Mouse (Mus musculus) megakaryocyte, embryonic 14.5 days (primary cell): ENCODE results near the gene Olfr1014. TPM values are rescaled to one million over a fixed set of nuclear protein-coding genes. Genes with fewer than 3 reads are reported as not detected.

Experiments
- H3K27me3 ChIP-seq: replicated peaks from 2 replicates; pipeline ENCODE3; 2012; ENCODE audit warnings: inconsistent platforms
- H3K36me3 ChIP-seq: replicated peaks from 2 replicates; pipeline ENCODE3; 2012; ENCODE audit warnings: low read length, inconsistent platforms, mixed read lengths
- H3K4me1 ChIP-seq: 2 replicates; pipeline ENCODE4 v1.6.1; 2012; ENCODE audit warnings: inconsistent platforms
- H3K4me3 ChIP-seq: replicated peaks from 2 replicates; pipeline ENCODE3; 2012; ENCODE audit warnings: moderate library complexity, mild to moderate bottlenecking, inconsistent platforms
- H3K9me3 ChIP-seq: 2 replicates; pipeline ENCODE4 v1.6.1; 2012; ENCODE audit warnings: inconsistent platforms
- FLI1 ChIP-seq: IDR thresholded peaks from 2 replicates; pipeline ENCODE4 v1.6.1; 2012; ENCODE audit warnings: low read length, inconsistent platforms, mixed read lengths
- GATA1 ChIP-seq: IDR thresholded peaks from 3 replicates; pipeline ENCODE4 v1.6.1; 2012; ENCODE audit warnings: mixed read lengths, low read length, inconsistent platforms, borderline replicate concordance
- polyA plus RNA-seq: library from polyadenylated mRNA; stranded (reverse); fragments of >175 nt; gene quantifications from 2 replicates; pipeline ENCODE4 v1.2.3, GENCODE M21; 2012; ENCODE audit warnings: low replicate concordance; ENCODE audit not compliant: insufficient read depth

The Olfr1014 gene
- not detected in 2 replicates for polyA plus RNA-seq

DNA sequence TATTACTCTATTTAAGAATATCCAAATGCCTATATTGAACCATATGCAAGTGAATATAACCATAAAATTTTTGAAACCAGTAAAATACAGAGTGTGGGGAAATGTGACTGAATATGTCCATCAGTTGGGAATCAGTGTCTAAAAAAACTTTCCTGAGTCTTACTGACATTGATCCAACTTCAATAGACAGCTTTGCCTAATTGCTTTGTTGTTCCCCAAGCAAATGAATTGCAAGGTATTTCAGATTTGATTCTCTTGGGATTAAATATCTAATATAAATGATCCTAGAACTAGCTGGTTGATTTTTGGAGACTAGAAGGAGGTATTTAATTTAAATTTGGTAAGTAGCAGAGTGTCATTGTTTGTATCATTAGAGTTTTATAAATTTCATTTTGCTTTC lies at the start of gene Olfr1014:
TSS of gene Olfr1014 (plus strand) at position 301 of the 400 bp plus-strand sequence.
- no peaks in the 10 kb centered on the region for H3K9me3 ChIP-seq
- H3K4me3 ChIP-seq: no peak within 1 kb of the TSS
- no peaks in the 10 kb centered on the region for H3K4me1 ChIP-seq
- no peaks in the 10 kb centered on the region for H3K27me3 ChIP-seq
- H3K36me3 ChIP-seq: no peaks in the 10 kb centered on the region
- no peak for TF ChIP-seq FLI1
- TF ChIP-seq GATA1: no peak

DNA sequence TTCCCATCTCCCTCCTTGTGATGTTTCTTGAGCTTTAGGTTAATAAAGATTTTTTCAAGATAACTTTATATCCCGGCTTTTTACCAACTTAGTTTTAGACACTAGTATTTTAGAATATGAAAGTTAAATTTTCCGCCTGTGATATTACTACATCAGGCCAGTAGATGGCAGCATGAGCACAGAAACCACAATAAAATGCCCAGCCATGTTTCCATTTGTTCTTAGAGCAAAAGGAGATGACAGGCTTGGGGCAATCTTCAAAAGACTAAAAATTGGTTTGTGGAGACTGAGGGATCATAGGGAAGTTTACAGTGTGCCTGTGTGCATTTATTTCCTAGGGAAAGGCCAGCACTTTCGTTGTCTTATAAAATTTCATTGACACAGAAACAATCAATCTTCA lies 46.7 kb upstream of the Olfr1014 start:
- Histone ChIP-seq H3K9me3 (no peaks in the 10 kb centered on the region), H3K4me1 (no peaks in the 10 kb centered on the region; the same call in 1 of the 2 replicates), H3K27me3 (no peaks in the 10 kb centered on the region), H3K4me3 (peak overlapping the region; percentile 59), H3K36me3 (no peaks in the 10 kb centered on the region)
- TF ChIP-seq GATA1 (no peak), FLI1 (no peak)

DNA sequence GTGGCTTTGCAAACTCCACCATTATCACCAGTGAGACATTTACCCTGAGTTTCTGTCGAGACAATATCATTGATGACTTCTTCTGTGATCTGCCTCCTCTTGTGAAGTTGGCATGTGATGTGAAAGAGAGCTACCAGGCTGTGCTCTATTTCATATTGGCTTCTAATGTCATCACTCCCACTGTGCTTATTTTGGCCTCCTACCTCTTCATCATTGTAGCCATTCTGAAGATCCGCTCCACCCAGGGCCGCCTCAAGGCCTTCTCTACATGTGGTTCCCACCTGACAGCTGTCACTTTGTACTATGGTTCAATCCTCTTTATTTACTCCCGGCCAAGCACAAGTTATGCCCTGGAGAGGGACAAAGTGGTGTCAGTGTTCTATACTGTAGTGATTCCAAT lies 18.7 kb upstream of the Olfr1014 start:
- no peaks in the 10 kb centered on the region for H3K4me1 ChIP-seq
- H3K36me3 ChIP-seq: no peaks in the 10 kb centered on the region
- no peaks in the 10 kb centered on the region for H3K9me3 ChIP-seq
- H3K4me3 ChIP-seq: no peak overlapping the region
- H3K27me3 ChIP-seq: no peaks in the 10 kb centered on the region
- TF ChIP-seq FLI1: no peak
- no peak for TF ChIP-seq GATA1

DNA sequence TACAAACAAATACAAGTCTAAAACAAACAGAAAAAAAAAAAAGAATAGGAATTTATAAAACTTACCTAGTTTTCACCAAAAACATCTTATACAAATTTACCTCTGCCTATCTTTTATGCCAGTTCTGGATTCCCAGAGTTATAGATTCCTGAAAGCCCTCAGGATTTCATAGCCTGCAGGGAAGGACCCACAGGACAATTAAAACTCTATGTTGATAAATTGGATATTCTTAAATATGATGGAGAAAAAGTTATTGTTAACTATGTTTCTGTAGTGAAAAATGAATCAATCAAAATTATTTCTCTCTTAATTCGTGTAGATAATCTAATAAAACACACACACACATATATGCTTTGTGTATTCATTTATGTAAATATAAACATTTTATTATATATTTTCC lies 9.8 kb upstream of the Olfr1014 start, which contains the start of gene Olfr1012:
TSS of gene Olfr1012 (minus strand) at position 101 of the 400 bp plus-strand sequence.
- no peaks in the 10 kb centered on the region; the same call in 1 of the 2 replicates for H3K9me3 ChIP-seq

DNA sequence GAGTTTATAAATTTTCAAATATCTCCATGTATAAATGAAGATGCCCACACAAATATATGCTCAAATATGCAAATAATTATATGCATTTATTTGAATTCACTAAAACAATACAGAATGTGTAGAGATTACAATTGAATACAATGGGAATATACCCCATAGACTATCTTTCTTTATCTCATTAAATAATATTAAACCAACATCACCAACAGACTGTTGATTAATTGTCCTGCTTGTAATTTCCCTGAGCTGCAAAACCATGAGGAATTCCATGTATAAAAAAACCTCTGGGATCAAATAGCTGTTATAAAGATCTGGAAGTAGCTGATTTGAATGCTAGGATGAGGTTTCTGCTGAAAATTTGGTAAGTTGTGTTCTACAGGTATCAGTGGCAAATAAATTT lies 5.7 kb upstream of the Olfr1014 start, which contains the start of gene Olfr1013:
TSS of gene Olfr1013 (plus strand) at position 301 of the 400 bp plus-strand sequence.
- no peaks in the 10 kb centered on the region for H3K4me1 ChIP-seq
- H3K4me3 ChIP-seq: no peak within 1 kb of the TSS
- no peaks in the 10 kb centered on the region for H3K27me3 ChIP-seq
- TF ChIP-seq FLI1 (no peak), GATA1 (no peak)
- no peaks in the 10 kb centered on the region for H3K9me3 ChIP-seq
- no peaks in the 10 kb centered on the region for H3K36me3 ChIP-seq

More for the DNA sequence above, 9.8 kb upstream of the Olfr1014 start, which contains the start of gene Olfr1012:
- TF ChIP-seq FLI1 (no peak), GATA1 (no peak)
- Histone ChIP-seq H3K27me3 (no peaks in the 10 kb centered on the region), H3K36me3 (no peaks in the 10 kb centered on the region), H3K4me3 (no peak within 1 kb of the TSS), H3K4me1 (no peaks in the 10 kb centered on the region)

DNA sequence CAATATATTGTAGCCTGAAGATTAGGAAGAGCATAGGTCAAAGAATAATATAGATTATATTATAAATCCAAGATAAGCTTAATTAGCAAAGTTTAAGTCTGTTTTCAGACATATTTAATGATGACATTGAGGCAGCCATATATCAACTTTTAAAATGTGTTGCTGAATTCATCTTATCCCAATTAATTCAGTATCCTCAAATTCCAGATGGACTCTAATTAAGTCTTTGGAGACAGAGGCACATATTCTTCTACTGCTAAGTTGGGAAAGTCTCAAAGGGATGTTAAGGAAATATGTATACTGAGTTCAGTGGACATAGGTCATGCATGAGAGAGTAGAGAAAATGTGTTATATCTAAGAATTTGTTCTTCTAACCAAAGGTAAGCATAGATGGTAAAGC lies 9.2 kb downstream of the Olfr1014 start, which contains the start of gene Olfr1015:
TSS of gene Olfr1015 (plus strand) at position 301 of the 400 bp plus-strand sequence.
- H3K4me1 ChIP-seq: no peaks in the 10 kb centered on the region
- H3K27me3 ChIP-seq: no peaks in the 10 kb centered on the region
- H3K36me3 ChIP-seq: no peaks in the 10 kb centered on the region
- 0 out of 2 replicates have a peak, but pooled peaks cover 2% of the 10 kb centered on the region for H3K9me3 ChIP-seq
- TF ChIP-seq FLI1 (no peak), GATA1 (no peak)
- H3K4me3 ChIP-seq: no peak within 1 kb of the TSS

DNA sequence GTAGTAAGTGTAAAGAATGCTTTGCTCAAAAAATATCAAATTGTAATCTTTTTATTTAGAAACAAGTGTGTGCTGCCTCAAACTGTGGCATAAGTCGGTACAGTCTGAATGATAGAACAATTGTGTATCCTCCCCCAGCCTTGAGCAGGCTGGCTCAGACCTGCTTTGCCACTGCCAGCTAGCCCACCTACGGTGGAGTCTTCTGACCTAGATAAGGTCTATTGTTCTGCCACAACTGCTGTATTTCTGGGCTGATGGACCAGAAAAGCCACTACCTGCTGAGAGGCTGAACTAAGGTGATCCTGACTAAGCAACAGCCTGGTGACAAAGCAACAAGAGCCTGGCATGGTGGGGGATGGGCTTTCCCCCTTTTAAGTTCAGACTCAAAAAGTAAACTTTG lies 19.8 kb downstream of the Olfr1014 start:
- Histone ChIP-seq H3K4me1 (no peaks in the 10 kb centered on the region), H3K4me3 (no peak overlapping the region), H3K36me3 (no peaks in the 10 kb centered on the region), H3K9me3 (no peaks in the 10 kb centered on the region), H3K27me3 (no peaks in the 10 kb centered on the region)
- TF ChIP-seq FLI1: no peak
- no peak for TF ChIP-seq GATA1

DNA sequence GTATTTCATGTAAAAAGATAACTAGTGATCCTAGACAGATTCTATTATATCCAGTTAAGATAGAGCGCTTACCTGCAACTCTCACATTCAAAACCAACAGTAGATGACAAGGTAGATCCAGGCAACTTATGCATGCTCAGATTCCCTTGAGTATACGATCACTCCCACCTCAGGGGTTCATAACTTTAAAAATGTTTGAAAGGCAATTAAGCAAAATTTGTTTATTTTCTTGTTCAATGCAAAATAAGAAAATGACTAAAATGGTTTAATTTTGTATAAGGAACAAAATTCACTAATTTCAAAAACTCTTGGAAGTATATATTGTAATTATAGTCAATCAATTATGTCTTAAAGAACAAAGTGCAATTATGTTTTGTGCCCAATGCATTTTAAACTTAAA lies 29.9 kb downstream of the Olfr1014 start, which contains the start of gene Olfr1016:
TSS of gene Olfr1016 (minus strand) at position 101 of the 400 bp plus-strand sequence.
- Histone ChIP-seq H3K9me3 (no peaks in the 10 kb centered on the region), H3K4me3 (no peak within 1 kb of the TSS), H3K27me3 (no peaks in the 10 kb centered on the region), H3K36me3 (no peaks in the 10 kb centered on the region), H3K4me1 (no peaks in the 10 kb centered on the region)
- TF ChIP-seq FLI1 (no peak), GATA1 (no peak)

DNA sequence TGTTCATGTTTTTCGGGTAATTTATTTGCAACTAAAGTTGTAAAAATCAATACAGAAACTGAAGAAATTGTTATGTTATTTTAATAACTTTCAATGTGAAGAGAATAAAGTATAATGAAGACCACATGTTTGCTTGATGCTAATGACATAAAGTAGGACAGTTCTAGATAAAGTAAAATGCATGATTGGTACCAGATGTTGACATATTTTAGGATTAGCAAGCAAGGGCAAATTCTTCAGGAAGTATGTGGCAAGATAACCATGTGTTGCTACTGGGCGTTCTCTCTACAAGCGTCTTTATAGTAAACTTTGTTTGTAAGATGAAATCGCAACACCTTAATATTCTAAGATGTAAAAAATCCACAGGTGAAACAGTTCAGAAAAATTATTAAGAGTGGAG lies 32.0 kb downstream of the Olfr1014 start:
- Histone ChIP-seq H3K4me3 (no peak overlapping the region), H3K9me3 (no peaks in the 10 kb centered on the region), H3K27me3 (no peaks in the 10 kb centered on the region), H3K4me1 (no peaks in the 10 kb centered on the region), H3K36me3 (no peaks in the 10 kb centered on the region)
- no peak for TF ChIP-seq FLI1
- no peak for TF ChIP-seq GATA1

DNA sequence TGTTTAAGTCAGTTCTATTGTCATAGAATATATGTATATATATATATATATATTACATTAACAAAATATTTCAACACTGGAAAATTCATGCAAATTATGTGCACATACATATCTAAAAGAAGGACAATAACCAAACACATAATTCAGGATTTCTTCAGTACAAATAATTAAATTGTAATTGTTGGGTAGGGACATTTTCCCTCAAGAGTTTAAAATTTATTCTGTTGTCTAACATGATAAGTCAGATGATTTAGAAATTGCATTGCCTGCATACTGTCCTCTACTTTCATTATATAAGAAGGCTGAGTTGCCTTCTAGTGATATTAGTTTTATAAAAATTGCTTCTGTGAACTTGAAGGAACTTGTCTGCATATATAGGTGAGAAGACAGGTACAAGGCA lies 45.7 kb downstream of the Olfr1014 start, which contains the start of gene Olfr1018:
TSS of gene Olfr1018 (plus strand) at position 301 of the 400 bp plus-strand sequence.
- no peaks in the 10 kb centered on the region for H3K27me3 ChIP-seq
- no peaks in the 10 kb centered on the region for H3K36me3 ChIP-seq
- H3K9me3 ChIP-seq: no peaks in the 10 kb centered on the region
- H3K4me1 ChIP-seq: no peaks in the 10 kb centered on the region
- H3K4me3 ChIP-seq: no peak within 1 kb of the TSS
- TF ChIP-seq FLI1 (no peak), GATA1 (no peak)

Other genes with a start within 250 kb of the Olfr1014 start
- gene Olfr996, start 193.5 kb upstream of the Olfr1014 start, polyA plus RNA-seq: not detected in 2 replicates
- gene Olfr998, start 183.8 kb upstream of the Olfr1014 start, polyA plus RNA-seq: 3.0 TPM in 1 of 2 replicates, not detected in the other
- gene Olfr1000, start 160.8 kb upstream of the Olfr1014 start, polyA plus RNA-seq: not detected in 2 replicates
- not detected in 2 replicates for gene Olfr1002, start 122.0 kb upstream of the Olfr1014 start, polyA plus RNA-seq
- gene Olfr154, start 108.3 kb upstream of the Olfr1014 start, polyA plus RNA-seq: not detected in 2 replicates
- gene Olfr1006, start 93.9 kb upstream of the Olfr1014 start, polyA plus RNA-seq: not detected in 2 replicates
- gene Olfr1008, start 83.3 kb upstream of the Olfr1014 start, polyA plus RNA-seq: not detected in 2 replicates
- gene Olfr1009, start 57.3 kb upstream of the Olfr1014 start, polyA plus RNA-seq: not detected in 2 replicates
- not detected in 2 replicates for gene Olfr1012, start 9.9 kb upstream of the Olfr1014 start, polyA plus RNA-seq
- 0.03 TPM in 1 of 2 replicates, not detected in the other for gene Olfr1013, start 5.6 kb upstream of the Olfr1014 start, polyA plus RNA-seq
- gene Olfr1015, start 9.3 kb downstream of the Olfr1014 start, polyA plus RNA-seq: not detected in 2 replicates
- not detected in 2 replicates for gene Olfr1016, start 29.8 kb downstream of the Olfr1014 start, polyA plus RNA-seq
- not detected in 2 replicates for gene Olfr1018, start 45.8 kb downstream of the Olfr1014 start, polyA plus RNA-seq
- not detected in 2 replicates for gene Olfr1019, start 72.8 kb downstream of the Olfr1014 start, polyA plus RNA-seq
- not detected in 2 replicates for gene Olfr1020, start 74.3 kb downstream of the Olfr1014 start, polyA plus RNA-seq
- not detected in 2 replicates for gene Olfr1022, start 95.9 kb downstream of the Olfr1014 start, polyA plus RNA-seq
- not detected in 2 replicates for gene Olfr1023, start 112.9 kb downstream of the Olfr1014 start, polyA plus RNA-seq
- not detected in 2 replicates for gene Olfr1024, start 132.3 kb downstream of the Olfr1014 start, polyA plus RNA-seq
- gene Olfr1025-ps1, start 142.5 kb downstream of the Olfr1014 start, polyA plus RNA-seq: not detected in 2 replicates
- gene Olfr1026, start 148.8 kb downstream of the Olfr1014 start, polyA plus RNA-seq: not detected in 2 replicates
- gene Olfr1028, start 177.7 kb downstream of the Olfr1014 start, polyA plus RNA-seq: not detected in 2 replicates
- gene Olfr1029, start 201.2 kb downstream of the Olfr1014 start, polyA plus RNA-seq: not detected in 2 replicates
- not detected in 2 replicates for gene Olfr1030, start 206.6 kb downstream of the Olfr1014 start, polyA plus RNA-seq
- gene Olfr1031, start 217.6 kb downstream of the Olfr1014 start, polyA plus RNA-seq: not detected in 2 replicates
- not detected in 2 replicates for gene Olfr1032, start 232.8 kb downstream of the Olfr1014 start, polyA plus RNA-seq
- not detected in 2 replicates for gene Olfr1033, start 247.9 kb downstream of the Olfr1014 start, polyA plus RNA-seq